ENCODE assay signal across 13 mouse cellular contexts in the genomic region with DNA sequence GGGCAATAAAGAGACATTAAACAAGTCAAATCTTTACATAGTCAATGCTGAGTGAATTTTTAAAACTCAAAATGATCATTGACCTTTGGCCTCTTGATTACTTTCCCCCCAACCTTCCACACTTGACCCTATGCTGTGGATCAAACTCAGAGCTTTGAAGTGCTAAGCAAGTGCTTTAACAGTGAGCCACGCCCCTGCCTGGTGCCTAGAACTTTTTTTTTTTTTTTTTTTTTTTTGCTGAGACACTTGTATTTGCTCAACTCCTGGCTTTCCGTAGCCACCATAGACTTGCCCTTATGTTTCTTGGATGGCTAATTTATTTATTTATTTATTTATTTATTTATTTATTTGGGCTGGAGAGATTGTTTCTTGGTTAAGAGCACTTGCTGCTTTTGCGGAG.
"Had no signal": no experiment of that assay in that cellular context is flagged by ENCODE, and none has a peak within 500 bp of the region (broad histone marks: within the 10 kb centered on the region; RNA-seq: fewer than 3 reads in every experiment).

No protein-coding gene starts in this region.

- H3K9me3 ChIP-seq: limb, embryonic 13.5 days; midbrain, embryonic 15.5 days; neural tube, embryonic 12.5 days had no signal

- H3K36me3 ChIP-seq: midbrain, embryonic 15.5 days; neural tube, embryonic 12.5 days had no signal

- H3K9ac ChIP-seq: limb, embryonic 13.5 days; liver, embryonic 14.5 days; midbrain, embryonic 15.5 days; neural tube, embryonic 12.5 days had no signal

- H3K27me3 ChIP-seq: limb, embryonic 13.5 days; midbrain, embryonic 15.5 days; neural tube, embryonic 12.5 days had no signal

- DNase-seq: kidney, postnatal 36 days; layer of hippocampus, adult 9-11 months; layer of hippocampus, postnatal 36 days; right cerebral cortex, postnatal 4 days; spleen, adult 18-20 months; thymus, adult 18-20 months; thymus, postnatal 14 days had no signal

- ATAC-seq: midbrain, embryonic 15.5 days had no signal

- H3K27ac ChIP-seq: kidney, postnatal 0 days; limb, embryonic 13.5 days; liver, embryonic 14.5 days; midbrain, embryonic 15.5 days; neural tube, embryonic 12.5 days had no signal

- H3K4me2 ChIP-seq: limb, embryonic 13.5 days; midbrain, embryonic 11.5 days; midbrain, embryonic 15.5 days; neural tube, embryonic 12.5 days had no signal

- H3K4me1 ChIP-seq: midbrain, embryonic 15.5 days had no signal

- H3K4me3 ChIP-seq: limb, embryonic 13.5 days; midbrain, embryonic 15.5 days; neural tube, embryonic 12.5 days had no signal
